Mouse (Mus musculus): ENCODE results near the gene Derl2. TPM values are rescaled to one million over a fixed set of nuclear protein-coding genes. Genes with fewer than 3 reads are reported as not detected.

Gene Derl2
- polyA plus RNA-seq, 1 experiment from 2014 or later: 42.6 TPM

- no peaks in the 10 kb centered on the region for H3K9me3 ChIP-seq (ENCODE audit: control insufficient read depth, low read depth, low read length)
- no peaks in the 10 kb centered on the region for H3K4me1 ChIP-seq (ENCODE audit: control insufficient read depth, insufficient read depth, low read length)
- WGBS: 77% methylated on average over 2 of the region's 2 CpGs
- H3K36me3 ChIP-seq (ENCODE audit: control insufficient read depth, insufficient read depth, low read length): peaks cover 57% of the 10 kb centered on the region
- no peak overlapping the region for H3K27ac ChIP-seq (ENCODE audit: low read length)
- no peaks in the 10 kb centered on the region for H3K27me3 ChIP-seq (ENCODE audit: control insufficient read depth, insufficient read depth, low read length)
- H3K9ac ChIP-seq (replicated peaks; ENCODE audit: low read depth, low read length): no peak overlapping the region
- H3K4me3 ChIP-seq (ENCODE audit: low read depth, low read length): no peak overlapping the region
- H3K4me2 ChIP-seq (replicated peaks; ENCODE audit: low read depth, low read length): no peak overlapping the region
- ATAC-seq (ENCODE audit: insufficient number of reproducible peaks, insufficient read depth, low FRiP score, low read depth): no peak
Measured at GRCm38 (mm10) chr11:70975193-70975592, 44.4 kb downstream of the Derl2 start.

- H3K27ac ChIP-seq (ENCODE audit: low read length): no peak overlapping the region
- no peaks in the 10 kb centered on the region for H3K9me3 ChIP-seq (ENCODE audit: control insufficient read depth, low read depth, low read length)
- H3K9ac ChIP-seq (replicated peaks; ENCODE audit: low read depth, low read length): no peak overlapping the region
- no peak overlapping the region for H3K4me3 ChIP-seq (ENCODE audit: low read depth, low read length)
- H3K36me3 ChIP-seq (ENCODE audit: control insufficient read depth, insufficient read depth, low read length): peaks cover 47% of the 10 kb centered on the region
- no peak overlapping the region for H3K4me2 ChIP-seq (replicated peaks; ENCODE audit: low read depth, low read length)
- H3K27me3 ChIP-seq (ENCODE audit: control insufficient read depth, insufficient read depth, low read length): no peaks in the 10 kb centered on the region
- ATAC-seq (ENCODE audit: insufficient number of reproducible peaks, insufficient read depth, low FRiP score, low read depth): no peak
- 62% methylated on average over 4 of the region's 4 CpGs for WGBS
- no peaks in the 10 kb centered on the region for H3K4me1 ChIP-seq (ENCODE audit: control insufficient read depth, insufficient read depth, low read length)
Measured at GRCm38 (mm10) chr11:70973947-70974346, 45.7 kb downstream of the Derl2 start.

- no peak overlapping the region for H3K9ac ChIP-seq (replicated peaks; ENCODE audit: low read depth, low read length)
- no peak overlapping the region for H3K4me2 ChIP-seq (replicated peaks; ENCODE audit: low read depth, low read length)
- no peak for ATAC-seq (ENCODE audit: insufficient number of reproducible peaks, insufficient read depth, low FRiP score, low read depth)
- no peaks in the 10 kb centered on the region for H3K9me3 ChIP-seq (ENCODE audit: control insufficient read depth, low read depth, low read length)
- 70% methylated on average over 1 of the region's 1 CpGs for WGBS
- H3K36me3 ChIP-seq (ENCODE audit: control insufficient read depth, insufficient read depth, low read length): peaks cover 33% of the 10 kb centered on the region
- no peak overlapping the region for H3K4me3 ChIP-seq (ENCODE audit: low read depth, low read length)
- no peaks in the 10 kb centered on the region for H3K27me3 ChIP-seq (ENCODE audit: control insufficient read depth, insufficient read depth, low read length)
- peaks cover 4% of the 10 kb centered on the region; the same call in 1 of the 2 replicates for H3K4me1 ChIP-seq (ENCODE audit: control insufficient read depth, insufficient read depth, low read length)
- H3K27ac ChIP-seq (ENCODE audit: low read length): no peak overlapping the region
Measured at GRCm38 (mm10) chr11:70972586-70972985, 47.1 kb downstream of the Derl2 start.

GRCm38 (mm10) chr11:70970560-70971540 is 48.8 kb downstream of the Derl2 start:
- Histone ChIP-seq H3K36me3 (ENCODE audit: control insufficient read depth, insufficient read depth, low read length) (peaks cover 26% of the 10 kb centered on the region), H3K4me2 (replicated peaks; ENCODE audit: low read depth, low read length) (peak overlapping the region; percentile 81), H3K27me3 (ENCODE audit: control insufficient read depth, insufficient read depth, low read length) (no peaks in the 10 kb centered on the region), H3K9me3 (ENCODE audit: control insufficient read depth, low read depth, low read length) (no peaks in the 10 kb centered on the region), H3K27ac (ENCODE audit: low read length) (peak overlapping the region; percentile 85), H3K4me1 (ENCODE audit: control insufficient read depth, insufficient read depth, low read length) (peaks cover 4% of the 10 kb centered on the region; the same call in 1 of the 2 replicates), H3K4me3 (ENCODE audit: low read depth, low read length) (peak overlapping the region; percentile 88), H3K9ac (replicated peaks; ENCODE audit: low read depth, low read length) (peak overlapping the region; percentile 46; the same call in 1 of the 2 replicates)
- peak; percentile 16; the same call in 1 of the 2 replicates for ATAC-seq (ENCODE audit: insufficient number of reproducible peaks, insufficient read depth, low FRiP score, low read depth)
- 17% methylated on average over 24 of the region's 24 CpGs for WGBS

GRCm38 (mm10) chr11:70969821-70970559 is 49.7 kb downstream of the Derl2 start, which contains the start of the genes Nup88 and Rpain:
Gene Nup88 (minus strand): TSS chr11:70969973.
Gene Rpain (plus strand): TSS chr11:70970213.
- peak; percentile 97 for ATAC-seq (ENCODE audit: insufficient number of reproducible peaks, insufficient read depth, low FRiP score, low read depth)
- H3K4me1 ChIP-seq (ENCODE audit: control insufficient read depth, insufficient read depth, low read length): peaks cover 4% of the 10 kb centered on the region; the same call in 1 of the 2 replicates
- H3K9ac ChIP-seq (replicated peaks; ENCODE audit: low read depth, low read length): peak within 1 kb of the TSS; percentile 90
- H3K4me2 ChIP-seq (replicated peaks; ENCODE audit: low read depth, low read length): peak within 1 kb of the TSS; percentile 89
- H3K4me3 ChIP-seq (ENCODE audit: low read depth, low read length): peak within 1 kb of the TSS; percentile 88
- H3K27ac ChIP-seq (ENCODE audit: low read length): peak within 1 kb of the TSS; percentile 86
- no peaks in the 10 kb centered on the region for H3K9me3 ChIP-seq (ENCODE audit: control insufficient read depth, low read depth, low read length)
- WGBS: 0% methylated on average over 43 of the region's 43 CpGs
- no peaks in the 10 kb centered on the region for H3K27me3 ChIP-seq (ENCODE audit: control insufficient read depth, insufficient read depth, low read length)
- H3K36me3 ChIP-seq (ENCODE audit: control insufficient read depth, insufficient read depth, low read length): peaks cover 32% of the 10 kb centered on the region

- no peaks in the 10 kb centered on the region for H3K9me3 ChIP-seq (ENCODE audit: control insufficient read depth, low read depth, low read length)
- peak overlapping the region; percentile 90 for H3K9ac ChIP-seq (replicated peaks; ENCODE audit: low read depth, low read length)
- 0 out of 2 replicates have a peak, but pooled peaks have one; percentile 4 for ATAC-seq (ENCODE audit: insufficient number of reproducible peaks, insufficient read depth, low FRiP score, low read depth)
- H3K36me3 ChIP-seq (ENCODE audit: control insufficient read depth, insufficient read depth, low read length): peaks cover 31% of the 10 kb centered on the region
- H3K4me2 ChIP-seq (replicated peaks; ENCODE audit: low read depth, low read length): peak overlapping the region; percentile 89
- H3K27me3 ChIP-seq (ENCODE audit: control insufficient read depth, insufficient read depth, low read length): no peaks in the 10 kb centered on the region
- H3K4me1 ChIP-seq (ENCODE audit: control insufficient read depth, insufficient read depth, low read length): peaks cover 4% of the 10 kb centered on the region; the same call in 1 of the 2 replicates
- under 1% methylated on average over 25 of the region's 25 CpGs for WGBS
- H3K4me3 ChIP-seq (ENCODE audit: low read depth, low read length): peak overlapping the region; percentile 88
- peak overlapping the region; percentile 86 for H3K27ac ChIP-seq (ENCODE audit: low read length)
Measured at GRCm38 (mm10) chr11:70969271-70969794, 50.3 kb downstream of the Derl2 start.

- H3K9me3 ChIP-seq (ENCODE audit: control insufficient read depth, low read depth, low read length): no peaks in the 10 kb centered on the region
- no peak for ATAC-seq (ENCODE audit: insufficient number of reproducible peaks, insufficient read depth, low FRiP score, low read depth)
- no peaks in the 10 kb centered on the region for H3K27me3 ChIP-seq (ENCODE audit: control insufficient read depth, insufficient read depth, low read length)
- H3K36me3 ChIP-seq (ENCODE audit: control insufficient read depth, insufficient read depth, low read length): peaks cover 60% of the 10 kb centered on the region
- no peak overlapping the region for H3K9ac ChIP-seq (replicated peaks; ENCODE audit: low read depth, low read length)
- H3K4me3 ChIP-seq (ENCODE audit: low read depth, low read length): no peak overlapping the region
- no peak overlapping the region for H3K4me2 ChIP-seq (replicated peaks; ENCODE audit: low read depth, low read length)
- peaks cover 4% of the 10 kb centered on the region; the same call in 1 of the 2 replicates for H3K4me1 ChIP-seq (ENCODE audit: control insufficient read depth, insufficient read depth, low read length)
- WGBS: 80% methylated on average over 4 of the region's 4 CpGs
- no peak overlapping the region for H3K27ac ChIP-seq (ENCODE audit: low read length)
Measured at GRCm38 (mm10) chr11:70964222-70964907, 55.3 kb downstream of the Derl2 start.

Measured in stomach, embryonic 14.5 days (tissue).